Mouse (Mus musculus): Measurements from ENCODE around the gene Serpinf2. TPM values are rescaled to one million over a fixed set of nuclear protein-coding genes. Genes with fewer than 3 reads are reported as not detected.

Gene Serpinf2
- total and polyA plus RNA-seq, 3 experiments = 1.2 to 2.6 TPM; not detected in 1

DNA sequence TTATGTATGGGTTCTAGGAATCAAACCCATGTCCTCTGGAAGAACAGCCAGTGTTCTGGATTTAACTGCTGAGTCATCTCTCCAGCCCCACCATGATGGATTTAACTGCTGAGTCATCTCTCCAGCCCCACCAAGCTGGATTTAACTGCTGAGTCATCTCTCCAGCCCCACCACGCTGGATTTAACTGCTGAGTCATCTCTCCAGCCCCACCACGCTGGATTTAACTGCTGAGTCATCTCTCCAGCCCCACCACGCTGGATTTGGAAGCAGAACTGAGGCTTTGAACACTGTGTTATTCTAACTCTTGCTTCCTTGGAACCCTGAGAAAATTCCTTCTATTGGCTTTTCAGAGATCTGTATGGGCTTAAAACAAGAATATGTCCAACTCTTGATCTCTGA is 55.9 kb downstream of the Serpinf2 start:
- peak; percentile 57 for DNase-seq

Small RNAs within 50 kb of the gene (microRNA-seq; reads per million reads assigned to microRNA genes)
- 13,317 to 58,964 reads per million in 2 experiments for gene Mir22

Other genes starting within 250 kb of the Serpinf2 start
- 10 to 100 TPM; 32.3 to 37.4 TPM for gene Dph1, start 248.3 kb downstream of the Serpinf2 start, total RNA-seq (2021)
- gene Dph1, start 248.3 kb downstream of the Serpinf2 start, polyA plus RNA-seq (2012; rRNA removed) = 72.0 and 87.5 TPM in 2 replicates
- 10 to 100 TPM; 29.2 to 58.9 TPM for gene Rtn4rl1, start 245.8 kb downstream of the Serpinf2 start, total RNA-seq (2021)
- 48.1 and 62.9 TPM in 2 replicates for gene Rtn4rl1, start 245.8 kb downstream of the Serpinf2 start, polyA plus RNA-seq (2012; rRNA removed)
- 10 to 100 TPM; 35.6 to 54.9 TPM for gene Rpa1, start 91.3 kb downstream of the Serpinf2 start, total RNA-seq (2021)
- 11.8 and 16.4 TPM in 2 replicates for gene Rpa1, start 91.3 kb downstream of the Serpinf2 start, polyA plus RNA-seq (2012; rRNA removed)
- gene Smyd4, start 91.2 kb downstream of the Serpinf2 start, total RNA-seq (2021) = 10 to 100 TPM in 1 of 2 experiments, 1 to 10 TPM in 1; 5.2 to 12.5 TPM
- 6.3 and 6.8 TPM in 2 replicates for gene Smyd4, start 91.2 kb downstream of the Serpinf2 start, polyA plus RNA-seq (2012; rRNA removed)
- 10 to 100 TPM; 21.4 to 31.3 TPM for gene Serpinf1, start 16.9 kb downstream of the Serpinf2 start, total RNA-seq (2021)
- 43.7 and 74.1 TPM in 2 replicates for gene Serpinf1, start 16.9 kb downstream of the Serpinf2 start, polyA plus RNA-seq (2012; rRNA removed)
- 10 to 100 TPM; 15.5 to 15.6 TPM for gene Wdr81, start 15.1 kb upstream of the Serpinf2 start, total RNA-seq (2021)
- 28.2 and 34.1 TPM in 2 replicates for gene Wdr81, start 15.1 kb upstream of the Serpinf2 start, polyA plus RNA-seq (2012; rRNA removed)
- 1 to 10 TPM; 7.6 to 9.7 TPM for gene Tlcd2, start 22.1 kb upstream of the Serpinf2 start, total RNA-seq (2021)
- 22.2 and 27.3 TPM in 2 replicates for gene Tlcd2, start 22.1 kb upstream of the Serpinf2 start, polyA plus RNA-seq (2012; rRNA removed)
- gene Prpf8, start 47.2 kb upstream of the Serpinf2 start, total RNA-seq (2021) = 100 to 1,000 TPM; 132 to 162 TPM
- 43.2 and 58.6 TPM in 2 replicates for gene Prpf8, start 47.2 kb upstream of the Serpinf2 start, polyA plus RNA-seq (2012; rRNA removed)
- 10 to 100 TPM; 12.1 to 13.2 TPM for gene Rilp, start 70.5 kb upstream of the Serpinf2 start, total RNA-seq (2021)
- 8.8 and 10.0 TPM in 2 replicates for gene Rilp, start 70.5 kb upstream of the Serpinf2 start, polyA plus RNA-seq (2012; rRNA removed)
- gene Scarf1, start 73.9 kb upstream of the Serpinf2 start, total RNA-seq (2021) = 1 to 10 TPM; 7.5 to 7.8 TPM
- gene Scarf1, start 73.9 kb upstream of the Serpinf2 start, polyA plus RNA-seq (2012; rRNA removed) = 27.4 and 33.5 TPM in 2 replicates
- gene Slc43a2, start 92.1 kb upstream of the Serpinf2 start, total RNA-seq (2021) = 10 to 100 TPM; 21.2 to 38.3 TPM
- 28.2 and 28.7 TPM in 2 replicates for gene Slc43a2, start 92.1 kb upstream of the Serpinf2 start, polyA plus RNA-seq (2012; rRNA removed)
- 100 to 1,000 TPM; 185 to 186 TPM for gene Pitpna, start 148.5 kb upstream of the Serpinf2 start, total RNA-seq (2021)
- gene Pitpna, start 148.5 kb upstream of the Serpinf2 start, polyA plus RNA-seq (2012; rRNA removed) = 42.6 and 97.6 TPM in 2 replicates
- gene Inpp5k, start 191.4 kb upstream of the Serpinf2 start, total RNA-seq (2021) = 10 to 100 TPM; 32.9 to 42.3 TPM
- 38.0 and 50.0 TPM in 2 replicates for gene Inpp5k, start 191.4 kb upstream of the Serpinf2 start, polyA plus RNA-seq (2012; rRNA removed)
- 100 to 1,000 TPM; 136 to 174 TPM for gene Myo1c, start 210.9 kb upstream of the Serpinf2 start, total RNA-seq (2021)
- 74.7 and 101 TPM in 2 replicates for gene Myo1c, start 210.9 kb upstream of the Serpinf2 start, polyA plus RNA-seq (2012; rRNA removed)
- gene Crk, start 239.7 kb upstream of the Serpinf2 start, total RNA-seq (2021) = 100 to 1,000 TPM; 105 to 110 TPM
- 201 and 233 TPM in 2 replicates for gene Crk, start 239.7 kb upstream of the Serpinf2 start, polyA plus RNA-seq (2012; rRNA removed)